Mouse (Mus musculus): Measurements from ENCODE around the gene Mmel1. TPM values are rescaled to one million over a fixed set of nuclear protein-coding genes. Genes with fewer than 3 reads are reported as not detected.
A peak's percentile ranks its signal among the peaks of the same experiment; 100 is the strongest.

Gene Mmel1
- polyA plus RNA-seq (2015; fragmentation: Nextera tagmentation; extraction: Ambion mirVana), result 0.22 and 0.44 TPM in 2 replicates

DNA sequence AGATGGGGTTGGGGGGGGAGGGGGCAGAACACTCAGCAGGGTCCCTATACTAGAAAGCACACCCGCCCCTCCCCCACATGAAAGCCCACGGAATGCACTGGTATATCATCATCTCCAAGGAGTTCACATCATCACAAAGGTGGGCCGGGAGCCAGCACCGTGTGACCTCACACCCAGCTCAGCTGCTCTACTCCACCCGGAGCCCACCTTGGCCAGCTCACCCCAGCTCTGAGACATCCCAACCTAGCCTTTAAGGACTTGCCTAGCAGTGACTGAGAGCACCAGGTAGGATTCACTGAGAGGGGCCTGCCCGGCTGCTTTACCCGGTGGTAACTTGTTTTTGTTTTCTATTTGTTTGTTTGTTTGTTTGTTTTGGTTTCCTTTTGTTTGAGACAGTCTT lies at the start of gene Mmel1:
Gene Mmel1, plus strand, starts transcription at position 146 of the 400 bp plus-strand sequence.
- no peak for TF ChIP-seq CTCF (IDR thresholded peaks at IDR 0.05; ENCODE audit: low read depth)
- no peaks in the 10 kb centered on the region for H3K9me3 ChIP-seq (ENCODE audit: control insufficient read depth)

DNA sequence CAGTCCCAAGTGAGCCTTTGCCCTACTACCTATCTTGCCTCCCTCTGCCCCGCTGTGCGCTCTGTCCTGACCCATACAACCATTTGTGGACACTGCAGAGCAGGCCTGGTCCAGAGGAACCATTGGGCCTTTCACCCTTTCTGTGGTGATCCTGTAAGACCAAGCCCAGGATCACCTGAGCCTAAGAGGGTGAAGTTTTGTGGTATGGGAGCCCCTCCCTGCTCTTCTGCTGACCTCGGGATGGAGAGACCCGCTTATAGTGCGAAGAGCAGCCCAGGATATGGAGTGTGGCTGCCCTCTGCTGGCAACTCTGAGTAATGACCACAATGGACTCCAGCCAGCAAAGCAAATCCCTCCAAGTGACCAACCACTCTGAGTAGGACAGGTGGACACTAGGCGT lies 43.7 kb upstream of the Mmel1 start:
- Histone ChIP-seq H3K4me2 (replicated peaks; ENCODE audit: low read depth) (no peak overlapping the region), H3K9ac (ENCODE audit: low read depth, low read length) (no peak overlapping the region), H3K36me3 (ENCODE audit: control insufficient read depth, insufficient read depth) (no peaks in the 10 kb centered on the region), H3K27ac (ENCODE audit: low read depth, low read length) (no peak overlapping the region), H3K4me1 (replicated peaks; ENCODE audit: control insufficient read depth, insufficient read depth, low read length) (no peaks in the 10 kb centered on the region), H3K4me3 (ENCODE audit: low read depth, low read length) (no peak overlapping the region), H3K27me3 (replicated peaks; ENCODE audit: control insufficient read depth, insufficient read depth, low read length) (0 out of 2 replicates have a peak, but pooled peaks cover 4% of the 10 kb centered on the region), H3K9me3 (ENCODE audit: control insufficient read depth) (no peaks in the 10 kb centered on the region)
- WGBS, result 32% methylated on average over 6 of the region's 6 CpGs
- no peak for ATAC-seq
- peak; percentile 96 for TF ChIP-seq CTCF (IDR thresholded peaks at IDR 0.05; ENCODE audit: low read depth)

More for the DNA sequence above, at the start of gene Mmel1:
- Histone ChIP-seq H3K4me1 (replicated peaks; ENCODE audit: control insufficient read depth, insufficient read depth, low read length) (no peaks in the 10 kb centered on the region), H3K4me2 (replicated peaks; ENCODE audit: low read depth) (no peak within 1 kb of the TSS), H3K27ac (ENCODE audit: low read depth, low read length) (no peak within 1 kb of the TSS), H3K4me3 (ENCODE audit: low read depth, low read length) (no peak within 1 kb of the TSS), H3K36me3 (ENCODE audit: control insufficient read depth, insufficient read depth) (no peaks in the 10 kb centered on the region), H3K9ac (ENCODE audit: low read depth, low read length) (no peak within 1 kb of the TSS), H3K27me3 (replicated peaks; ENCODE audit: control insufficient read depth, insufficient read depth, low read length) (peaks cover 11% of the 10 kb centered on the region; the same call in 1 of the 2 replicates)
- ATAC-seq, result no peak
- WGBS, result 76% methylated on average over 7 of the region's 7 CpGs

DNA sequence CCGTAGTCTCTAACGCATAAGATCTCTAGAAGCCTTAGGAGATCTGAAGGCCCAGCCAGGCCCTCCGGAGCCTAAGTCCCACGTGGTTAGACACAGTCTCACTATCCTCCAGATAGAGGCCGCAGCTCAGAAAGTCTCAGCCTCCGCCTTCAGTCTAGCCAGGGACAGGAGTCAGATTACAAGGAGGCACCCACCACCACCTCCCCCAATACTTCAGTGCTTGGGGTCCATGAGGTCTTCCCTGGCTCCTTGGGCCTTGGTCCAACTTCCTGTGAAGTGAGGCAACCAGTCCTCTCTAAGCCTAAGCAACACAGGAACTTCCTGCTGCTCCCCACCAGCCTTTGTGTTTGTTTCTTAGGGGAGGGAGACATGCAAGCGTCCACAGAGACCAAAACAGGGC lies 43.2 kb upstream of the Mmel1 start:
- WGBS, result 59% methylated on average over 7 of the region's 7 CpGs
- TF ChIP-seq CTCF (IDR thresholded peaks at IDR 0.05; ENCODE audit: low read depth), result no peak
- H3K9ac ChIP-seq (ENCODE audit: low read depth, low read length), result no peak overlapping the region
- no peaks in the 10 kb centered on the region for H3K36me3 ChIP-seq (ENCODE audit: control insufficient read depth, insufficient read depth)
- H3K4me3 ChIP-seq (ENCODE audit: low read depth, low read length), result no peak overlapping the region
- H3K27me3 ChIP-seq (replicated peaks; ENCODE audit: control insufficient read depth, insufficient read depth, low read length), result 0 out of 2 replicates have a peak, but pooled peaks cover 4% of the 10 kb centered on the region
- H3K4me2 ChIP-seq (replicated peaks; ENCODE audit: low read depth), result no peak overlapping the region
- no peak overlapping the region for H3K27ac ChIP-seq (ENCODE audit: low read depth, low read length)
- ATAC-seq, result no peak
- no peaks in the 10 kb centered on the region for H3K9me3 ChIP-seq (ENCODE audit: control insufficient read depth)
- H3K4me1 ChIP-seq (replicated peaks; ENCODE audit: control insufficient read depth, insufficient read depth, low read length), result no peaks in the 10 kb centered on the region

DNA sequence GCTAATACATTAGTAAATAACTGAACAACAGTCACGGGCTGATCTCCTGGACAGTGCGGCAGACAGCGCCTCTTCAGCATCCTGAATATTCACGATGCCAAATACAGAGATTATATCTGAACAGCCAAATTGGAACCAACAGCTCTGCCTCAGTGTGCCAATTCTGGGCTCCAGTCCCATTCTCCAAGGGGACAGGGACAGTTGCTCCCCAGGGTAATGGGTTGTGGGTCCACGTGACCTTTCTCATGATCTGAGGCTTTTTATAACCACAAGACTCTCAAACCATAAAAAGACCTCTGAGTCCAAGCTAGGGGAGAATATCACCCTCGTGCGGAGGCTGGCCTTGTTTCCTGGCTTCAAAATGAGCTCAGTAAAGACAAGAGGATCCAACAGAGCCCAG lies 42.2 kb upstream of the Mmel1 start:
- no peak for ATAC-seq
- Histone ChIP-seq H3K4me2 (replicated peaks; ENCODE audit: low read depth) (no peak overlapping the region), H3K27me3 (replicated peaks; ENCODE audit: control insufficient read depth, insufficient read depth, low read length) (0 out of 2 replicates have a peak, but pooled peaks cover 4% of the 10 kb centered on the region), H3K27ac (ENCODE audit: low read depth, low read length) (no peak overlapping the region), H3K4me3 (ENCODE audit: low read depth, low read length) (no peak overlapping the region), H3K9me3 (ENCODE audit: control insufficient read depth) (no peaks in the 10 kb centered on the region), H3K9ac (ENCODE audit: low read depth, low read length) (no peak overlapping the region), H3K36me3 (ENCODE audit: control insufficient read depth, insufficient read depth) (no peaks in the 10 kb centered on the region), H3K4me1 (replicated peaks; ENCODE audit: control insufficient read depth, insufficient read depth, low read length) (no peaks in the 10 kb centered on the region)
- 87% methylated on average over 7 of the region's 7 CpGs for WGBS
- TF ChIP-seq CTCF (IDR thresholded peaks at IDR 0.05; ENCODE audit: low read depth), result no peak

DNA sequence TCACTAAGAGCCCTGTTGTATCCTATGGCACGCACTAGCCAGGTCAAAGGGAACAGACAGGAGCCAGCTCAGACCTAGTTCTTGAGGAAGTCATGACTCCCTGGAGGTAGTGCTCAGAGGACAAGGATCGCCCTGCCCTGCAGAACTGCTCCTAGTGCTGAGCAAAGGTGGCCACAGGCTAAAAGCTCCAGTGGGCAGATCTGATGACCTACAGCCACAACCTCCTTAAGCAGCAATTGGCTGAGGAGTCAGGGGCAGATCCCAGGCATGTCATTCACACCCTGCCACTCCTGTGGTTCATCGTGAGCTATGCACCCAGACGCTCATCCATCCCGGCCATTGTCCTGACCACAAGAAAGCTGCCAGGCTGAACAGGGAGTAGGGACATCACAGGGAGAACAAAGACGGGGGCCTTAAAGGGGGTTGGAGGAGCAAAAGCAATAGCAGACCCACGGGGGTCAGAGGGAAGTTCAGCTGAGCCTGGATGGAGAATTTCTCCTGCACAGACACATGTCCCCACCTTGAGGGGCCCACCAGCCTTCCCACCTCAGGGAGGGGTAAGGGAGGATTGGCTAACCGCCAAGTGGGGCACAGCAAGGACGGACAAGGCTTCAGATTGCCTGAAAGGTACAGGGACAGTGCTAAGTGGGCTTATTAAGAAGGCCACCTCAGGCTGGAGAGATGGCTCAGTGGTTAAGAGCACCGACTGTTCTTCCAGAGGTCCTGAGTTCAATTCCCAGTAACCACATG lies 41.3 kb upstream of the Mmel1 start:
- Histone ChIP-seq H3K36me3 (ENCODE audit: control insufficient read depth, insufficient read depth) (no peaks in the 10 kb centered on the region), H3K4me1 (replicated peaks; ENCODE audit: control insufficient read depth, insufficient read depth, low read length) (no peaks in the 10 kb centered on the region), H3K27me3 (replicated peaks; ENCODE audit: control insufficient read depth, insufficient read depth, low read length) (0 out of 2 replicates have a peak, but pooled peaks cover 4% of the 10 kb centered on the region), H3K9ac (ENCODE audit: low read depth, low read length) (no peak overlapping the region; the same call in 1 of the 2 replicates), H3K9me3 (ENCODE audit: control insufficient read depth) (no peaks in the 10 kb centered on the region), H3K4me3 (ENCODE audit: low read depth, low read length) (no peak overlapping the region), H3K27ac (ENCODE audit: low read depth, low read length) (no peak overlapping the region), H3K4me2 (replicated peaks; ENCODE audit: low read depth) (no peak overlapping the region)
- ATAC-seq, result no peak
- TF ChIP-seq CTCF (IDR thresholded peaks at IDR 0.05; ENCODE audit: low read depth), result no peak
- WGBS, result 42% methylated on average over 10 of the region's 10 CpGs

DNA sequence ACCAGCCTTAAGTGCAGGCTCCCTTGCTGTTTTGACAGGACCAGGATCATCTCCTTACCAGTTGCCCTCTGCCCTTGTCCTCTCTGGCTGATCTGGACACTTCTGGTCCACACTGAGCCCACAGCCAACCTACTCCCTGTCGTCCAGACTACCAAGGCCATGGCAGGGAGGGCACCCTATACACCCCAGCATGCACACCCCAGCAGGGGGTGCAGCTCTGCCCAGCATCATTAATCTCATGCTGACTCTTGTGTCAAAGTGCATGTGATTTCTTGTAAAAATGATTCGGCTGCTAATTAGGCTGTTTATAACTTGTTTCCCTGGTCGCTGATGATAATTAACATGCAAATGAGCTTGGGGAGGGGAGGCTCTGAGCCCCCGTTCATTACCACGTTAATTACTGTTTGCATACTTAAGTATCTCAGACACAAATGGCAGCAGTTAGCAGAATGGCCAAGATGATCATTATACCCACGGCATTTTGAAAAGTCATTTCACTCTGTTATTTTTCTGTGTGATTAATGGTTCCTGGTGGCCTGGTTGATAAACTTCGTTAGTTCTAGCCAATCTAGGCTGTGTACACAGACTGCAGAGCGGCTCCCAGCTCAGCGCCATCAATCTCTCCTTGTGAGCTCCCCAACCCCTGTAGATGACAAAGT lies 37.3 kb upstream of the Mmel1 start:
- no peak overlapping the region for H3K4me2 ChIP-seq (replicated peaks; ENCODE audit: low read depth)
- no peak overlapping the region for H3K9ac ChIP-seq (ENCODE audit: low read depth, low read length)
- no peak overlapping the region for H3K4me3 ChIP-seq (ENCODE audit: low read depth, low read length)
- H3K27ac ChIP-seq (ENCODE audit: low read depth, low read length), result no peak overlapping the region
- H3K27me3 ChIP-seq (replicated peaks; ENCODE audit: control insufficient read depth, insufficient read depth, low read length), result no peaks in the 10 kb centered on the region
- 40% methylated on average over 9 of the region's 9 CpGs for WGBS
- no peaks in the 10 kb centered on the region for H3K36me3 ChIP-seq (ENCODE audit: control insufficient read depth, insufficient read depth)
- ATAC-seq, result no peak
- no peaks in the 10 kb centered on the region for H3K9me3 ChIP-seq (ENCODE audit: control insufficient read depth)
- H3K4me1 ChIP-seq (replicated peaks; ENCODE audit: control insufficient read depth, insufficient read depth, low read length), result no peaks in the 10 kb centered on the region
- TF ChIP-seq CTCF (IDR thresholded peaks at IDR 0.05; ENCODE audit: low read depth), result no peak

Data from intestine, postnatal 0 days (tissue).